Mouse (Mus musculus): Measurements from ENCODE around the gene Dapk3.

GRCm38 (mm10) chr10:81143845-81144437 lies 38.9 kb upstream of the Dapk3 start:
- TF ChIP-seq CTCF (IDR thresholded peaks at IDR 0.05; ENCODE audit: borderline replicate concordance, control insufficient read depth, extremely low read depth, insufficient read depth, low read length, poor library complexity) = no peak
- TF ChIP-seq POLR2A (IDR thresholded peaks at IDR 0.05; ENCODE audit: control insufficient read depth, extremely low read depth, insufficient read depth, low read length, poor library complexity) = no peak

Measured in thymus, adult 2 months (tissue).